Mouse (Mus musculus) neural tube, embryonic 11.5 days (tissue): ENCODE results near the gene Cpxcr1. TPM values are rescaled to one million over a fixed set of nuclear protein-coding genes. Genes with fewer than 3 reads are reported as not detected.

ENCODE experiments used
- ATAC-seq: fragments of 200-750 bp; cut with Nextera tagmentation; 2 replicates; pipeline ENCODE4 v1.8.0; 2017; ENCODE audit warnings: moderate number of reproducible peaks, mild to moderate bottlenecking, moderate TSS enrichment, moderate library complexity; ENCODE audit not compliant: insufficient read depth, low FRiP score, low TSS enrichment
- DNase-seq: peaks from one replicate; pipeline ENCODE4 v3.0.0-alpha.2; 2015; ENCODE audit warnings: low spot score
- H3K27ac ChIP-seq: fragments of 300-500 bp; sonication (generic); 2 replicates; pipeline ENCODE4 v1.5.1; 2014; ENCODE audit warnings: low read depth, mild to moderate bottlenecking, low read length
- H3K27me3 ChIP-seq: fragments of 300-500 bp; sonication (generic); 2 replicates; pipeline ENCODE4 v1.6.1; 2014; ENCODE audit warnings: mild to moderate bottlenecking, low read length, mixed read lengths; ENCODE audit not compliant: control insufficient read depth, insufficient read depth
- H3K36me3 ChIP-seq: fragments of 300-500 bp; sonication (generic); 2 replicates; pipeline ENCODE4 v1.6.1; 2014; ENCODE audit warnings: mild to moderate bottlenecking, low read length, moderate library complexity, mixed read lengths; ENCODE audit not compliant: control insufficient read depth, insufficient read depth
- H3K4me1 ChIP-seq: fragments of 300-500 bp; sonication (generic); 2 replicates; pipeline ENCODE4 v1.6.1; 2014; ENCODE audit warnings: low read length, mixed read lengths; ENCODE audit not compliant: control insufficient read depth, insufficient read depth
- H3K4me2 ChIP-seq: fragments of 300-500 bp; sonication (generic); 2 replicates; pipeline ENCODE4 v1.6.1; 2014; ENCODE audit warnings: low read depth, mild to moderate bottlenecking, moderate library complexity
- H3K4me3 ChIP-seq: fragments of 300-500 bp; sonication (generic); 2 replicates; pipeline ENCODE4 v1.5.1; 2014; ENCODE audit warnings: low read depth, low read length
- H3K9ac ChIP-seq: fragments of 300-500 bp; sonication (generic); 2 replicates; pipeline ENCODE4 v1.6.1; 2014; ENCODE audit warnings: mild to moderate bottlenecking, low read length
- H3K9me3 ChIP-seq: fragments of 300-500 bp; sonication (generic); 2 replicates; pipeline ENCODE4 v1.6.1; 2016; ENCODE audit warnings: low read length; ENCODE audit not compliant: control insufficient read depth
- polyA plus RNA-seq: library from polyadenylated mRNA; unstranded; fragments of >200 nt; fragmentation: Nextera tagmentation; extraction: Ambion mirVana; gene quantifications from 2 replicates; pipeline ENCODE4 v1.2.1, GENCODE M21; 2014

Gene Cpxcr1
- polyA plus RNA-seq: not detected in 2 replicates

DNA sequence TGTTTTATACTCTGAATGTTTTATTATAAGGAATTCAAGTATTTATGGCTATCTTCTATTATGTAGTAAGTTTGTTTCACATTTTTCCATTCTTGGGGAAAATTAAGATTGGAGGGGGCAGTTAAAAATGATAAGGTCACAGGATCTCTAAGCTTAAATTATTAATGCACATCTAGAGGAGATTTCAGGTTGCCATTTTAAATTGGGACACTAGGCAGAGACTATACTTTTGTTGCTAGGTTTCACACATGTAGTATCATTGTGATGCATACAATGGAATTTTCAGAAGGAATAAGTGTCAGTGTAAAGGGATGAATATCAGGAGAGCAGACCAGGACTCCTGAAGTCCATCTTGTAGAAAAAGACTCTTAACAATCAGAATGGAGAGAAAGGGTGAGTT lies at the start of gene Cpxcr1:
Gene Cpxcr1 (plus strand): TSS at position 301 of the 400 bp plus-strand sequence.
- Histone ChIP-seq H3K36me3 (no peaks in the 10 kb centered on the region), H3K9ac (no peak within 1 kb of the TSS), H3K4me1 (no peaks in the 10 kb centered on the region), H3K27me3 (no peaks in the 10 kb centered on the region), H3K27ac (no peak within 1 kb of the TSS), H3K4me3 (no peak within 1 kb of the TSS), H3K4me2 (no peak within 1 kb of the TSS), H3K9me3 (no peaks in the 10 kb centered on the region)
- ATAC-seq (no peak), DNase-seq (no peak)

Other genes starting within 250 kb of the Cpxcr1 start
- not detected in 2 replicates for gene H2afb2, start 232.2 kb downstream of the Cpxcr1 start, polyA plus RNA-seq